Mouse (Mus musculus) heart, embryonic 11.5 days (tissue): ENCODE measurements at regions not wholly inside any gene's neighbourhood (a gene's known extent, or its start where the extent isn't known, plus 50 kb on each side); places are given as distances from the start of the nearest gene placed in this dataset.

Experiments
- ATAC-seq: fragments of 200-750 bp; cut with Nextera tagmentation; replicated peaks from 2 replicates; pipeline ENCODE4 v1.8.0; 2017; ENCODE audit warnings: moderate library complexity; ENCODE audit not compliant: insufficient number of reproducible peaks, low FRiP score, low TSS enrichment
- H3K27ac ChIP-seq: fragments of 300-500 bp; sonication (generic); 2 replicates; pipeline ENCODE4 v1.5.1; 2014; ENCODE audit warnings: mild to moderate bottlenecking, low read depth, low read length
- H3K27me3 ChIP-seq: fragments of 300-500 bp; sonication (generic); 2 replicates; pipeline ENCODE4 v1.6.1; 2014; ENCODE audit warnings: mild to moderate bottlenecking, low read length, mixed read lengths; ENCODE audit not compliant: control insufficient read depth, insufficient read depth
- H3K36me3 ChIP-seq: fragments of 300-500 bp; sonication (generic); 2 replicates; pipeline ENCODE4 v1.6.1; 2014; ENCODE audit warnings: mild to moderate bottlenecking, low read length, moderate library complexity, mixed read lengths; ENCODE audit not compliant: control insufficient read depth, insufficient read depth
- H3K4me1 ChIP-seq: fragments of 300-500 bp; sonication (generic); 2 replicates; pipeline ENCODE4 v1.6.1; 2014; ENCODE audit warnings: low read length; ENCODE audit not compliant: control insufficient read depth, insufficient read depth
- H3K4me2 ChIP-seq: fragments of 300-500 bp; sonication (generic); 2 replicates; pipeline ENCODE4 v1.6.1; 2014; ENCODE audit warnings: mild to moderate bottlenecking, moderate library complexity
- H3K4me3 ChIP-seq: fragments of 300-500 bp; sonication (generic); 2 replicates; pipeline ENCODE4 v1.5.1; 2014; ENCODE audit warnings: low read depth, low read length
- H3K9ac ChIP-seq: fragments of 300-500 bp; sonication (generic); 2 replicates; pipeline ENCODE4 v1.6.1; 2014; ENCODE audit warnings: mild to moderate bottlenecking, low read depth, low read length, moderate library complexity
- H3K9me3 ChIP-seq: fragments of 300-500 bp; sonication (generic); replicated peaks from 2 replicates; pipeline ENCODE4 v1.6.1; 2016; ENCODE audit warnings: low read length; ENCODE audit not compliant: control insufficient read depth
- WGBS: fragments of 180-500 bp; shearing (Covaris S2); extraction: QIAGEN DNeasy Blood & Tissue Kit; methylation state at CpG from one replicate; pipeline ENCODE4 v1.1.7; 2014; ENCODE audit not compliant: insufficient replicate concordance; 5-methylcytosine and 5-hydroxymethylcytosine counted together

DNA sequence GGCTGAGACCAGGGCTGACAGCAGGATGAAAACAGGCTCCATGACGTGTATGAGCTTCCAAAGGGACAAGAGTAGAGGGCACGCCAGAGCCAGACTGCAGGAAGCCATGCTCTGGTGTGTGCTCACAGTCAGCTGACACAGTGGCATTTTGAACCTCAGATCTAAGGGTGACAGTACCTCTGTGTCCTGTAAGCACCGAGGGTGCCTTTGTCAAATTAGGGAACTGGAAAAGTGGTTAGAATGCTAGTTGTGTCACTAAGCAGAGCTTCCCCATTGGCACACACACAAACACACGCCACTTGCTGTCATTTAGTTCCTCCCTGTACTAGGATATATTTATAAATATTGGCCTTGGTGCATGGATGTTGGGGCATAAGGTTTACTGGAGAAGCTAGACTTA lies 1374.6 kb upstream of the Gm7489 start:
- no peak overlapping the region for H3K4me2 ChIP-seq
- no peak overlapping the region for H3K4me3 ChIP-seq
- H3K4me1 ChIP-seq, result no peaks in the 10 kb centered on the region
- H3K27me3 ChIP-seq, result no peaks in the 10 kb centered on the region
- H3K9me3 ChIP-seq, result no peaks in the 10 kb centered on the region
- H3K9ac ChIP-seq, result no peak overlapping the region
- WGBS, result 58% methylated on average over 4 of the region's 4 CpGs
- no peak overlapping the region for H3K27ac ChIP-seq
- H3K36me3 ChIP-seq, result no peaks in the 10 kb centered on the region
- no peak for ATAC-seq

DNA sequence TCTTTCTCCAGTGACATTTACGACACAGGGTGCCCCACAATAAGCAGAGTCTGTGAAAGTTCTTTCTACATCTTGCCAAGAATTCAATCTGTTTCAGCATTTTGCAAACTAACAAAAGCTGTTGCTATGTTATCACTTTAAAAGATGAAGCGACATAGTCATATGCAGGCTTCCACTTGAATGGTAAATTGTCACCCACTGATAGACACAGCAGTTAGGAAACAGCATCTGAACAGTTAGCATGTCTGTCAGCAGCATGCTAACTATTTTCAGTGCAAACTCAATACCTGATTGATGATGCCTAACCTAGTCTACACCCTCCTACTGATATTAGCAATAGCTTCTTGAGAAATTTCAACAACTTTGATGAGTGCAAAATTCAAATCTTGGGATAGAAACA lies 1348.1 kb upstream of the Gm7489 start:
- no peaks in the 10 kb centered on the region for H3K4me1 ChIP-seq
- no peaks in the 10 kb centered on the region for H3K27me3 ChIP-seq
- no peaks in the 10 kb centered on the region for H3K9me3 ChIP-seq
- no peaks in the 10 kb centered on the region for H3K36me3 ChIP-seq
- no peak overlapping the region for H3K9ac ChIP-seq
- 78% methylated on average over 2 of the region's 2 CpGs for WGBS
- ATAC-seq, result no peak
- H3K4me2 ChIP-seq, result no peak overlapping the region
- H3K4me3 ChIP-seq, result no peak overlapping the region
- H3K27ac ChIP-seq, result no peak overlapping the region

- no peak overlapping the region for H3K9ac ChIP-seq
- no peak overlapping the region for H3K4me3 ChIP-seq
- H3K9me3 ChIP-seq, result no peaks in the 10 kb centered on the region
- H3K27ac ChIP-seq, result no peak overlapping the region
- no peak for ATAC-seq
- H3K27me3 ChIP-seq, result no peaks in the 10 kb centered on the region
- no peaks in the 10 kb centered on the region for H3K4me1 ChIP-seq
- H3K36me3 ChIP-seq, result no peaks in the 10 kb centered on the region
- H3K4me2 ChIP-seq, result no peak overlapping the region
These were observed 1326.0 kb upstream of the Gm7489 start for GRCm38 (mm10) chr15:52558682-52559081.

GRCm38 (mm10) chr15:52564078-52564477 lies 1320.6 kb upstream of the Gm7489 start:
- ATAC-seq, result no peak
- Histone ChIP-seq H3K9ac (no peak overlapping the region), H3K4me2 (no peak overlapping the region), H3K9me3 (no peaks in the 10 kb centered on the region), H3K27ac (no peak overlapping the region), H3K36me3 (no peaks in the 10 kb centered on the region), H3K4me1 (no peaks in the 10 kb centered on the region), H3K27me3 (no peaks in the 10 kb centered on the region), H3K4me3 (no peak overlapping the region)
- WGBS, result 70% methylated on average over 1 of the region's 1 CpGs

DNA sequence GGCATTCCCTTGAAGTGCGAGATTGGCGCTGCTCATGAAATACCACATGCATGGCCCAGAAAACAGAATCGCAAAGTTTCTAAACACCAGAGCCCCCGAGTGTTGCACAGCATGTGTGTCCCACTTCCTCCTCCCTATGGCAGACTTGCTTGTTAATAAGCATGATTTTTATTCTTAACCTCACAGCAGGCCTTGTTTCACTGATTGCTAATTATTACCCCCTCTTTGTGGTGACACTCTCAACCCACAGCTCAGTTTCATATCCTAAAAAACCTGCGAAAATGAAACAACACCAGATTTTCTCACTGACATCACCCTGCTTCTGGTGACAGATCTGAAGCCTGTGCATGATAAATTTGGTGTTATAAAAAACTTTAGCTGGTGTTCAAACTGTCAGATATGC lies 1319.3 kb upstream of the Gm7489 start:
- Histone ChIP-seq H3K9me3 (no peaks in the 10 kb centered on the region), H3K4me3 (no peak overlapping the region), H3K4me2 (no peak overlapping the region), H3K36me3 (no peaks in the 10 kb centered on the region), H3K27ac (no peak overlapping the region), H3K9ac (no peak overlapping the region), H3K27me3 (no peaks in the 10 kb centered on the region), H3K4me1 (no peaks in the 10 kb centered on the region)
- ATAC-seq, result no peak
- 76% methylated on average over 5 of the region's 5 CpGs for WGBS

DNA sequence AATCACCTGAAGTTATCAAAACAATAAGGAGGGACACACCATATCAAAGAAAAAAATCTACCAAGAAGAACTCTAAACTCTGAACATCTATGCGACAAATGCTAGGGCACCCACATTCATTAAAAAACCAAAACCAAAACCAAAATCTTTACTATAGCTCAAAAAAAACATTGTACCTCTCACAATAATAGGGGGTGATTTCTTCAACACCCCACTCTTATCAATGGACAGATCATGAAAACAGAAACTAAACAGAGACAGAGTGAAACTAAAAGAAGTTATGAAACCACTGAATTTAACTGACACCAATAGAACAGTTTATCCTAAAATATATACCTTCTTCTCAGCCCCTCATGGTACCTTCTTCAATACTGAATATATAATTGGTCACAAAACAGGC lies 1314.5 kb upstream of the Gm7489 start:
- no peaks in the 10 kb centered on the region for H3K4me1 ChIP-seq
- no peaks in the 10 kb centered on the region for H3K9me3 ChIP-seq
- no peak overlapping the region for H3K4me2 ChIP-seq
- H3K4me3 ChIP-seq, result no peak overlapping the region
- 95% methylated on average over 1 of the region's 1 CpGs for WGBS
- H3K27ac ChIP-seq, result no peak overlapping the region
- no peak for ATAC-seq
- no peaks in the 10 kb centered on the region for H3K36me3 ChIP-seq
- no peaks in the 10 kb centered on the region for H3K27me3 ChIP-seq
- no peak overlapping the region for H3K9ac ChIP-seq

GRCm38 (mm10) chr15:52577614-52578013 lies 1307.1 kb upstream of the Gm7489 start:
- H3K36me3 ChIP-seq, result no peaks in the 10 kb centered on the region
- no peak overlapping the region for H3K4me2 ChIP-seq
- H3K27ac ChIP-seq, result no peak overlapping the region
- no peaks in the 10 kb centered on the region for H3K4me1 ChIP-seq
- H3K9me3 ChIP-seq, result no peaks in the 10 kb centered on the region
- WGBS, result 75% methylated on average over 2 of the region's 2 CpGs
- H3K4me3 ChIP-seq, result no peak overlapping the region
- no peak overlapping the region for H3K9ac ChIP-seq
- no peaks in the 10 kb centered on the region for H3K27me3 ChIP-seq
- ATAC-seq, result no peak

- H3K4me2 ChIP-seq, result no peak overlapping the region
- WGBS, result 37% methylated on average over 4 of the region's 4 CpGs
- no peaks in the 10 kb centered on the region for H3K36me3 ChIP-seq
- no peaks in the 10 kb centered on the region for H3K9me3 ChIP-seq
- H3K27me3 ChIP-seq, result no peaks in the 10 kb centered on the region
- no peaks in the 10 kb centered on the region for H3K4me1 ChIP-seq
- H3K9ac ChIP-seq, result no peak overlapping the region
- no peak for ATAC-seq
- H3K4me3 ChIP-seq, result no peak overlapping the region
- H3K27ac ChIP-seq, result no peak overlapping the region
These were observed 1295.3 kb upstream of the Gm7489 start for GRCm38 (mm10) chr15:52589391-52589790.

DNA sequence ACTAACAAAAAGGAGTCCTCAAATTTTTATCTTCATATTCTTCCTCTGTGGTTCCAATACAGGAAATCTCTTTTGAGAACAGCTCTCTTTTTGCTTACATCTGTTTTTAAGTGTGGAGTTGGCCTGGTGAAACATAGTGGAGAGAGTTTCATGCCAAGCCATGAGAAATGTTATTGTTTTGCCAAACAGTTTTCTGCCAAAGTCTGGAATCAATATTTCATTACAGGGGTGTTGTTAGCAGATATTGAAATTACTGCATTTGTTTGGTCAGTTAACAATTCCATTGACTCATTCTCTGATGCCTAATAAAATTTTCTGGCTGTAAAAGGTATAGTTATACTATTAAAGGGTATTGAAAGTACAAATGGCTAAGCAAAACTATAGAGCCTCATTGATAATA lies 1285.2 kb upstream of the Gm7489 start:
- no peak overlapping the region for H3K4me2 ChIP-seq
- H3K27ac ChIP-seq, result no peak overlapping the region
- H3K9me3 ChIP-seq, result no peaks in the 10 kb centered on the region
- no peak for ATAC-seq
- no peaks in the 10 kb centered on the region for H3K4me1 ChIP-seq
- no peak overlapping the region for H3K9ac ChIP-seq
- H3K27me3 ChIP-seq, result no peaks in the 10 kb centered on the region
- H3K36me3 ChIP-seq, result no peaks in the 10 kb centered on the region
- no peak overlapping the region for H3K4me3 ChIP-seq
